Comparison of ENCODE assay signal across 8 mouse cellular contexts in genomic region chr13:6648669-6649233, GRCm38 (mm10). TPM values are rescaled to one million over a fixed set of nuclear protein-coding genes. Genes with fewer than 3 reads are reported as not detected.
DNase-seq lines count a peak whose midpoint lies in the region; ATAC-seq and TF ChIP-seq lines count a peak whose summit lies in the region.

TSS of gene Pfkp (minus strand) at chr13:6648777.

- no peak for TF ChIP-seq CTCF in forebrain, postnatal 0 days (IDR thresholded peaks at IDR 0.05; ENCODE audit: low read depth)

- H3K9ac ChIP-seq in ES-E14 (ENCODE audit: insufficient read depth, low read depth, low read length, poor library complexity, severe bottlenecking) = peak within 1 kb of the TSS; percentile 71
- peak within 1 kb of the TSS; percentile 68 for H3K9ac ChIP-seq in forebrain, postnatal 0 days
- H3K9ac ChIP-seq in lung, embryonic 15.5 days = peak within 1 kb of the TSS; percentile 46

- H3K27me3 ChIP-seq in forebrain, postnatal 0 days (ENCODE audit: insufficient read depth, low read length) = no peaks in the 10 kb centered on the region
- H3K27me3 ChIP-seq in lung, embryonic 15.5 days = no peaks in the 10 kb centered on the region

- peaks cover 2% of the 10 kb centered on the region; the same call in 1 of the 2 replicates for H3K36me3 ChIP-seq in ES-E14 (ENCODE audit: control insufficient read depth, insufficient read depth, low read length, poor library complexity, severe bottlenecking)
- H3K36me3 ChIP-seq in forebrain, postnatal 0 days (ENCODE audit: insufficient read depth) = no peaks in the 10 kb centered on the region
- no peaks in the 10 kb centered on the region for H3K36me3 ChIP-seq in lung, embryonic 15.5 days

- peak; percentile 93 for ATAC-seq in forebrain, postnatal 0 days
- ATAC-seq in lung, embryonic 15.5 days (ENCODE audit: borderline replicate concordance, extremely low read depth, low FRiP score, low TSS enrichment) = peak; percentile 97

- in situ Hi-C loops in ES-E14 (cut with MboI; ENCODE audit: low sequenced_read_pairs in 2 of 2, unreplicated experiment in 2 of 2) = no loop called here

- 2% methylated on average over 34 of the region's 34 CpGs for WGBS in forebrain, postnatal 0 days
- WGBS in lung, embryonic 15.5 days = 2% methylated on average over 34 of the region's 34 CpGs

- no peaks in the 10 kb centered on the region for H3K9me3 ChIP-seq in ES-E14 (ENCODE audit: control insufficient read depth, insufficient read depth, low read depth, low read length)
- H3K9me3 ChIP-seq in forebrain, postnatal 0 days (ENCODE audit: low read length) = no peaks in the 10 kb centered on the region
- no peaks in the 10 kb centered on the region for H3K9me3 ChIP-seq in lung, embryonic 15.5 days

- peak within 1 kb of the TSS; percentile 90 for H3K4me2 ChIP-seq in forebrain, postnatal 0 days (ENCODE audit: low read depth)
- peak within 1 kb of the TSS; percentile 99 for H3K4me2 ChIP-seq in lung, embryonic 15.5 days

- H3K27ac ChIP-seq in ES-E14 (ENCODE audit: insufficient read depth, low read depth, low read length, poor library complexity, severe bottlenecking) = peak within 1 kb of the TSS; percentile 43; the same call in 1 of the 2 replicates
- peak within 1 kb of the TSS; percentile 76 for H3K27ac ChIP-seq in forebrain, postnatal 0 days (ENCODE audit: low read depth, low read length)
- H3K27ac ChIP-seq in lung, embryonic 15.5 days = no peak within 1 kb of the TSS

- no peak for DNase-seq in ES-E14 (ENCODE audit: low read depth, low spot score)
- peak; percentile 96 for DNase-seq in cerebellum, adult 18-20 months
- DNase-seq in forebrain, postnatal 0 days = peak; percentile 95
- DNase-seq in heart, postnatal 4 days = peak; percentile 93
- DNase-seq in layer of hippocampus, adult 8-10 months (ENCODE audit: low spot score in 2 of 2) = peak; percentile 91 to 94
- peak; percentile 82 for DNase-seq in ovary, adult 18-20 months (ENCODE audit: low spot score)
- DNase-seq in thymus, postnatal 0 days (ENCODE audit: low spot score) = peak; percentile 93

- H3K4me3 ChIP-seq in ES-E14 (ENCODE audit: insufficient read depth in 1 of 2, low read depth in 1 of 2, low read length in 2 of 2, poor library complexity in 1 of 2, severe bottlenecking in 1 of 2) = peak within 1 kb of the TSS; percentile 74 to 87
- H3K4me3 ChIP-seq in forebrain, postnatal 0 days (ENCODE audit: low read depth, low read length) = peak within 1 kb of the TSS; percentile 65
- H3K4me3 ChIP-seq in lung, embryonic 15.5 days = peak within 1 kb of the TSS; percentile 59

- H3K4me1 ChIP-seq in ES-E14 (ENCODE audit: control insufficient read depth in 2 of 2, insufficient read depth in 2 of 2, low read length in 2 of 2, poor library complexity in 1 of 2) = peaks cover 0 to 2% of the 10 kb centered on the region in 2 experiments; a peak in 1 of 4 replicates
- no peaks in the 10 kb centered on the region; the same call in 1 of the 2 replicates for H3K4me1 ChIP-seq in forebrain, postnatal 0 days (ENCODE audit: insufficient read depth)
- peaks cover 12% of the 10 kb centered on the region; the same call in 1 of the 2 replicates for H3K4me1 ChIP-seq in lung, embryonic 15.5 days

TF ChIP-seq in ES-E14, 5 proteins besides CTCF, POLR2A, EP300 and RAD21:
- TF ChIP-seq CHD2 (IDR thresholded peaks at IDR 0.05; ENCODE audit: low read depth, low read length) (no peak), HCFC1 (IDR thresholded peaks at IDR 0.05; ENCODE audit: borderline replicate concordance, insufficient read depth, low read length) (no peak), MAFK (IDR thresholded peaks at IDR 0.05; ENCODE audit: insufficient read depth, low read depth, low read length) (no peak), ZNF384 (IDR thresholded peaks at IDR 0.05; ENCODE audit: low read depth, low read length) (no peak), ZC3H11A (IDR thresholded peaks at IDR 0.05; ENCODE audit: borderline replicate concordance, low read depth, low read length) (no peak)

RNA-seq across cellular contexts. Expression of gene Pfkp, which starts in this region (rescaled TPM):
- 154 and 300 TPM in 2 replicates for total RNA-seq in ES-E14 (2012; rRNA removed)
- total RNA-seq in forebrain, postnatal 0 days (2014; rRNA removed) = 173 and 213 TPM in 2 replicates
- 109 and 207 TPM in 2 replicates for polyA plus RNA-seq in forebrain, postnatal 0 days (2015; fragmentation: Nextera tagmentation; extraction: Ambion mirVana)
- 100 to 1,000 TPM in 1 of 2 experiments, 10 to 100 TPM in 1; 96.3 to 107 TPM for total RNA-seq in heart, postnatal 4 days (2021)
- 100 to 1,000 TPM; 222 to 241 (median 227) TPM for total RNA-seq in layer of hippocampus, adult 8-10 months (2022)
- 29.0 and 31.2 TPM in 2 replicates for polyA plus RNA-seq in lung, embryonic 15.5 days (2015; fragmentation: Nextera tagmentation; extraction: Ambion mirVana)
- polyA plus RNA-seq in thymus, postnatal 0 days (2015; fragmentation: Nextera tagmentation; extraction: Ambion mirVana) = 61.7 and 67.7 TPM in 2 replicates
